Mouse (Mus musculus): ENCODE measurements around the gene Ing2.

GRCm38 (mm10) chr8:47621144-47621543 is 54.2 kb downstream of the Ing2 start:
- TF ChIP-seq POLR2A (IDR thresholded peaks at IDR 0.05; ENCODE audit: low read depth, low read length) (no peak), CTCF (IDR thresholded peaks at IDR 0.05; ENCODE audit: extremely low read depth, insufficient read depth, insufficient read length, insufficient replicate concordance) (no peak)
